Mouse (Mus musculus): ENCODE measurements around the gene Dock10.

DNA sequence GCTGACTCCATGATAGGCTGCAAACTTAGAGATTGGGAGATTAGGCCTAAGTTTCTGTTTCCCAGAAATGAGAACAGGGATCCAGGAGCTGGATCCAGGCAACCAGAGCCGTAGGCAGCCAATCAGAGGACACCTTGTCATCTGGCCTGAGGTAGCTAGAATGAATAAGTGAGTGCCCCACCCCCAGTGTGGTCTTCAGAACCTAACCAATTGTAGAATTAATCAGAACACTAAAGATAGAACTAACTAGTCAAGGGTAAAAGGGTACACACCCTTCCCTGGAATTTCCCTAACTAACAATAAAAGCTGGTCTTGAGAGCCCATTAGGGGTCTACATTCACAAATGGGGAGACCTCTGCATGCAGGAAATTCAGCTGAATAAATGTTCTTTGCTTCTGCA, 135.7 kb downstream of the Dock10 start:
- no peak for TF ChIP-seq POLR2A (IDR thresholded peaks at IDR 0.05; ENCODE audit: extremely low read depth, insufficient read depth, low read length)
- TF ChIP-seq CTCF (IDR thresholded peaks at IDR 0.05; ENCODE audit: low read depth, low read length), result no peak
